Mouse (Mus musculus) gonadal fat pad, adult 2 months (tissue): Measurements from ENCODE around the gene Dnase1l2. TPM values are rescaled to one million over a fixed set of nuclear protein-coding genes. Genes with fewer than 3 reads are reported as not detected.
"Not testable (repeated sequence)": the region's sequence is repeated elsewhere in the genome, so short reads cannot be mapped to it uniquely, and the experiment has no call there.

Source experiments
- DNase-seq: peaks from one replicate; pipeline ENCODE4 v3.0.0-alpha.2; 2012; ENCODE audit warnings: low read depth
- polyA plus RNA-seq: library from polyadenylated mRNA; depleted of rRNA; stranded (reverse); fragments of >200 nt; gene quantifications from 2 replicates; pipeline ENCODE4 v1.2.3, GENCODE M21; 2012; rRNA removed

Gene Dnase1l2
- polyA plus RNA-seq, 1 experiment, result 82.9 TPM

DNA sequence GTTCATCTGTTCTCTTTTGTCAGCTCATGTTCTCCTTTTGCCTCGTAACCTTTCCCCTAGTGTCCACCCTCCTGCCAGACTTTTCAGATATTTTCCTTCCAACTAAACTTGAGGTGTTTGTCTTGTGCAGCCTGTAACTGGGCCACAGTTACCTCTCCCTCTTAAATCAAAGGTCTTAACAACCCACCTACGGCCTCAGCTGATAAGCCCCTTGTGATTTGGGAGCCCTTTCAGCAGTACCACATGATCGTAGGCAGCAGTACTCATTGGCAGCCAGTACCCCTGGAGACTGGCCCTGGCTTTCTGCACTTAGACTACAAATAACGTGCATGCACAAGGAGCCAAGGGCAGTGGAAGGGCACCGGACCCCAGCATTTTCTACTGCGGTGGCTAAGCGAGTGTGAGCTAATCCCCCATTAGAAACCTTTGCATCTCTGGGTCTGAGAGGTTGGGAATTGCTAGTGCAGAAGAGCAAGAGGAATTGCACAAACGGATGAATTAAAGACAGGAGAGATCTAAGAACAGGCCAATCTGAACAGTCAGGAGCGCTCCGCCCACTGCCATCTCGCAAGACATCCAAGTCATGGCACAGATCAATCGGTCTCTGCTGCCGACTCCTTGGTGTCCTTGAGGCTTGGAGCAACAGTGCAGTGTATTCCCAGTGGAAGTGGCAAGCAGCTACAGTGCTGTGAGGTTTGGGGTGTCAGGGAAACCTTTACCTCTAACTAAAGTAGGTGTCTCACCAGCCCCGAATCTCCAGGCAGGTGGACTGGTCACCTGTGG is 13.5 kb downstream of the Dnase1l2 start:
- no peak for DNase-seq

DNA sequence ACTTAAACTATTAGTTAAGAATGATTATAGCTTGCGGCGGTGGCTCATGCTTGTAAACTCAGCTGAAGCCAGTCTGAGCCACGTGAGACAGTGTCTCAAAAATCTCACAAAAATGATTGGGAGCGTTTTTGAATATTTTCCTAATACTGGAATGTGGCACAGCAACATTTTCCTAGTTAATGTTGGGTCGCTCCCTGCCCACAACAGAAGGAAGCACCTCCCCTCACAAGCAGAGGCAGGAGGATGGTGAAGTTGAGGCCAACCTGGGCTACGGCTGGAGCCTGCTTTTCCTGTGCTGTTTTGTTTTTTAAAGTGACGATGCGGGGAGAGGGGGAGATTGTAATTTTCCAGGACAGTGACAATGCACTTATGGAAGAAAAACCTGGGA is 15.7 kb downstream of the Dnase1l2 start:
- no peak for DNase-seq

DNA sequence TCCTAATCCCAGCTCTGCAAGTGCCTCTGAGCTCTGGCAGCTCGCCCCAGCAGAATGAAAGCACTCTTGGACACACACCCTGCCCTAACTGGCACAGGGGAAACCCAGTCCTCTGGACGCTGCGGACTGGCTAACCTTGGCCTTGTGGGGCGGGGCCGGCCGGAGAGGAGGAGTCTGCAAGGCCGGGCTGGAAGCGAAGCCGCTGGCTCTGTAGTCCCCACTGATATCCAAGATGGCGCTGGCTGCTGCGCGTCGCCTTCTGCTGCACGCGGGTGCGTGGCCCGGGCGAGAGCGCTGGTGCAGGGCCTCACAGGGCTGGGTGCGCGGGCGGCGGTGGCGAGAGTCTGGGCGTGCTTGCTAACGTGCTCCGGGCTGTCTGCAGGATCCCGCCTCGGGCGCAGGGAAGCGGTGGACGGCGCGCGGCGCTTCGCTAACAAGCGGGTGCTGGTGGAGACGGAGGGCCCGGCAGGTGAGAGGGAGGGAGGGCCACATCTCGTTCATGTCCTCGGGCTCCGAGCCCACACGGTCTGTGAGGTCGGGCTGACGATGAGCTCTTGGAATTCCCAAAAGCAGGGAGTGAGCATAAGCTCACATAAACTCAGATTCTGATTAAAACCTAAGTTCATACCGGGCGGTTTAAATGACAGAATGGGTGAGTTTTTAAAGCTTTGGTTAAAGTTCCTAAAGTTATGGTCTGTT is 16.3 kb downstream of the Dnase1l2 start, which contains the start of gene Eci1:
Gene Eci1, plus strand, starts transcription at position 171 of the 699 bp plus-strand sequence.
- DNase-seq, result no peak

DNA sequence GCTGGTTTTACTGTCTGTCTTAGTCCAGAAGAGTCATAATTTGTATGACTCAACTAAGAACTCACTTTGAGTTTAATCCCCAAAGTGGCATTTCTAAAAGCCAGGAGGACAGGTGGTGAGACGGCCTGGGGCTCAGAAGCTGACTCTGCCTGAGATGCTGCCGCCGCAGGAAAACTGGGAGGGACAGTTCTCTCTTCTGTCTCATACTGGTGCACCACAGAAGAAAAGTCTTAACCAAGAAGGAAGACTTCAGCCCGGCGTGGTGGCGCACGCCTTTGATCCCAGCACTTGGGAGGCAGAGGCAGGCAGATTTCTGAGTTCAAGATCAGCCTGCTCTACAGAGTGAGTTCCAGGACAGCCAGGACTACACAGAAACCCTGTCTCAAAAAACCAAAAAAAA is 17.0 kb downstream of the Dnase1l2 start:
- no peak for DNase-seq

DNA sequence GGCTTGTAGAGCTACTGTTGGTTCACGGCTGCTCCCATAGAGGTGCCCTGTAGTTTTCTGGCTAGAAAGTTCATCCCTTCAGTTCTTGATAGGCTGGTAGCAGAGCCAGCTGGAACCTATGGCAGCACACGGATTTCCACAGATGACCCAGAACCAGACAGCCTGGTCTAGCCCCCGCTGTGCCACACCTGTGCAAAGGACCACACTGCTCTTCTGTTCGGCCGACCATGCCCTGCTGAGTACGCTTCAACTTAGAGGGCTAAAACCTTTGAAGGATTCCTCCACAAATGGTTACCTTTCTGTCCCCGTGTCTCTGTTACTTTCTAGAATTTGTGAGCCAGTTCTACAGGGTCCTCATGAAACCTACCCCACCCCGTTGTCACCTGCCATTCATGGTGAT is 17.6 kb downstream of the Dnase1l2 start:
- not testable (repeated sequence) for DNase-seq

DNA sequence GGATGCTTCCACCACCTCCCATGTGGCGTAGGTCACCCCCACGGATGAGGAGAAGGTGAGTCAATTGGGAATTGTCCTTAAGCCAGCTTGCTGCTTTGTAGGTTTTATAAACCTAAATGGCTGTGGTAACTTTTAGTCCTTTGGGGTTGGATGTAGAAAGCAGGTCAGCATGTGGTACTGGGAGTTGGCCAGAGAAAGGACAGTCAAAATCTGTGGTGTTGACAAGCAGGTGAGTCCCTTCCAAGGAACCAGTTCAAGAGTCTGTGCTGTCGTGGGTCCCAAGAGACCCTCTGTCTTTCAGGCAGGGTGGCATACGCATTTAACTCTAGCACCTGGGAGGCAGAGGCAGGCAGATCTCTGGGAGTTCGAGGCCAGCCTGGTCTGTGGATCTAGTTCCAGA is 18.4 kb downstream of the Dnase1l2 start:
- DNase-seq, result no peak

DNA sequence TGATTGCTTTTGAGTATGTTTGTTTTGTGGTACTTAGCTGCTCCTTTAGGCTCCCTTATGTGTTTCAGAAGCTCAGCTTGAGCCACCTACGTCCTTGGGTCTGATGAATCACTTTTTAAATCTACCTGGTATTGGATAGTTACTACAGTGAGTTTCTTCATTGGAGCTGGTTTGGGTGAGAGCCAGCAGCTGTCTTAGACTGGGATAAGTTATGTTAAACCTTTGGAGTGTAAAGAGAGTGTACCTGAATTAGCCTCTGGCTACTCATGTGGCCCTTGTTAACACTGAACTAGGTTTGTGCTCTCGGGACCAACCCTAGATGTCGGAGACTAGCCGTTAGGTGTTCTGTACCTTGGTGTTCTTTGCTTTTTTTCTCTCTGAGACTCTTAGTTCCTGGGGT is 19.8 kb downstream of the Dnase1l2 start:
- DNase-seq, result no peak

DNA sequence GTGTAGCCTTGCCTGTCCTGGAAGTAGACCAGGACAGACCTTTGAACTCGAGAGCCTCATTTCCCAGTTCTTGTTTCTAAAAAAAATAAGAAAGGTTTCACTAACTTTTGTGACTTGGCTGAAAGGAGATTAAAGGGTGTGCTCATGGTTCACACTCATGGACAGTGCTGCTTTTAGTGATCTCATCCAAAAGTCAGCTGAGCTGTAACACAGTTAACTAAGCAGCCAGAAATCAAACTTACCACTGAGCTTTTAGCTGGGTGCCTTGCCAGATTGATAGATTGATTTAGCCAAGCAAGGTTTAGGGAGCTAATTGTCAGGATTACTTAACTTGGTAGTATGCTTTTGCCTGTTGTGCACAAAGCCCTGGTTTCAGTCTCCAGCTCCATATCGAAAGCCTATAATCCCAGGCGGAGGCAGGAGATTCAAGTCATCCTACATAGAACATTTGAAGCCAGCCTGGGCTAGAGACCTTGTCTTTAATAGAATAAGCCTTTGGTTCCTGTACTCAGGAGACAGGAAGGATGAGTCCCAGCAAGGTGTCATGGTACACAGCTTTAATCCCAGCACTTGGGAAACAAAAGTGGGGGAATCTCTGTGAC is 26.8 kb downstream of the Dnase1l2 start:
- DNase-seq, result peak; percentile 79

DNA sequence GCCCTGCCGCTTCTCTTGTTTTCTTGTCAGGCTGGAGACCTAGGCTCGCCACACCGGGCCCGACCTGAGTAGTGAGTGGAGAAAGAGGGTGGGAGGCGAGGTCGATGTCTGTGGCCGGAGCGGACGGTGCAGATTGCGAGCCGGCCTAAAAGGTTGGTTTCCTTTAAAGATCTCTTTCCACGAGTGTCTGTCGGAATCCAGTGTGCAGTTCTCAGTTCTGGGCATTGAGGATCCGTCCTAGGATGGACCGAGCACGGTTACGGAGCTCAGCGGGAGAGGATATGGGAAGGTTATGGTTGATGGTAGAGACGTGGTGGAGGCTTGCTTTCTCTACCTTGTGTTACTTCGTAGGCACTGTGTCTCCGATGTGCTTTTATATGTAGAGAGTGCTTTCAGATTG is 27.9 kb downstream of the Dnase1l2 start:
- DNase-seq, result no peak

DNA sequence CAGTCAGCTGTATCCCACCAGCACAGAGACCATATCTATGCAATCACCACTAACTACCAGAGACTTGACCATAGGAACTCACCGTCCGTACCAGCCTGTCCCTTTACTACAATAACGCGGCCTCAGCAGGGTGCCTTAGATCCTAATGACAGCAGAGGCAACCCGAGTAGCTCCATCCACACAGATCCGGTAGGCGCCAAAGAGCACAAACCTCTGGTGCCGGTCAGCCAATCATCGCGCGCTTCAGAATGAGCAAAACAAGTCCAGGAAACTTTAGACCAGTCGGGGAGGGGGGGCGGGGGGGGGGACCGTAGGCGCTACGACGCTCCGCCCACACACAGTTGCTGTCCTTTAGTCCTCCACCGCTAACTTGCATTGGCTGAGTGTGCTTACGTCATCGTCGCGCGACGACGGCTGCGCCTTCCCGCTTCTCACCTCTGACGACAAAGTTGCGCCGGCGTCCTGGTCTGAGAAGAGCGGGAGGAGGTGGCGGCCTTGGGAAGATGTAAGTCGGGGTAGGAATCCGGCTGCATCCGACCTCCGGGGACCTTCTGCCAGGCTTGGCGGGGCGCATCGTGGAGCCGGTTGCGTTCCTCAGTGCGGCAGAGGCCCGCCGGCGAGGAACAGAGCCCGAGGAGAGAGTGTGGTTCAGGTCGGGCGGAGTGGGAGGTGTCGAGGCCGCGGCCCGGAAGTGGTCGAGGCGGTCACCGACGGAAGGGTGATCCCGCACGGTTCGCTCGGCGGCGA is 28.5 kb downstream of the Dnase1l2 start, which contains the start of gene Rnps1:
Gene Rnps1, plus strand, starts transcription at position 336 of the 747 bp plus-strand sequence.
- DNase-seq, result peak; percentile 83

DNA sequence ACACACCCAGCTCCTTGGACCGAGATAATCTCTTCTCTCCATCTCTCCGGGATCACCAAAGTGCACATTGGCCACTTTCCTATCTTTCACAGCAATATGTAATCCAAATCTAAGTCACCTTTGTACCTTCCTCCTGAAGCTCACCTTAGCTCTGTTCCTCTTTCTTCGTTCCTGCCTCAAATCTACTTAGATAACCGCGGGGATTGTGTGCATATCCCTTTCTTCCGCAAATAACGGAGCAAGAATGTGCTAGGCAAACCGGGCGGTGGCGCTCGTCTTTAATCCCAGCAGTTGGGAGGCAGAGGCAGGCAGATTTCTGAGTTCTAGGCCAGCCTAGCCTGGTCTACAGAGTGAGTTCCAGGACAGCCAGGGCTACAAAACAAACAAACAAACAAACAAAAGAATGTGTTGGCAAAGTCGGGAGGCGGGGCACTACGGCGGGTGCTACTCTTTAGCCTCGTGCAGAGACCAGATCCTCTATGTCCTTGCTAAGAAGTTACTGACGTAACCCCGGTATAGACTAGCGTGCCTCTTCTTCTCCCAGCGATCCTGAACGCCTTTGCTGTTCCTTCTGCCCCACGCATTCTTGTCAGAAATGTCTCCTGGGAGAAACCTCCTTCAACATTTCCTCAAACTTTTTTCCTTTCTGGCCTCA is 29.2 kb downstream of the Dnase1l2 start:
- DNase-seq, result no peak

DNA sequence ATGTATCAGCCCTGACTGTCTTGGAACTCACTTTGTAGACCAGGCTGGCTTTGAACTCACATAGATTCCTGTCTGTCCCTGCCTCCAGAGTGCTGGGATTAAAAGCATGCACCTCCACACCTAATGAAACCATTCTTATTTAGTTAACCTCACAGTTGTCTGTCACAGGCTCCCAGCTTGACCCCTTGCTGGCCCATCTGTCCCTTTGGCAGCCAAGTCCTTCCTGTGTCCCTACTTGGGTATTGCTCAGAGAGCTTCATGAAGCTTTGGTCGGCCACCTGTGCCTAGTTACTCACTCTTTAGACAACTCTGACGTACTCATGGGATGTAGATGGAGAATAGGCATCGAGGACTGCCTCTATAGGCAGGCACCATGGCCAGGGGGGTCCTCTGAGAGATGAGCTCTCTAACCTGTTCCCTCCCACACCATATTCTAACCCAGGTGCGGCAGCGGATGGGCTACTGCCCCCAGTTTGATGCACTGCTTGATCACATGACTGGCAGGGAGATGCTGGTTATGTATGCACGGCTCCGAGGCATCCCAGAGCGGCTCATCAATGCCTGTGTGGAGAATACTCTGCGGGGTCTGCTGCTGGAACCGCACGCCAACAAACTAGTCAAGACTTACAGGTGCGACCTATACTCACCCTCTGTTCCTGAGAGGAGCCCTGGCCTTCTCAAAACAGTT is 35.6 kb downstream of the Dnase1l2 start:
- DNase-seq, result no peak

DNA sequence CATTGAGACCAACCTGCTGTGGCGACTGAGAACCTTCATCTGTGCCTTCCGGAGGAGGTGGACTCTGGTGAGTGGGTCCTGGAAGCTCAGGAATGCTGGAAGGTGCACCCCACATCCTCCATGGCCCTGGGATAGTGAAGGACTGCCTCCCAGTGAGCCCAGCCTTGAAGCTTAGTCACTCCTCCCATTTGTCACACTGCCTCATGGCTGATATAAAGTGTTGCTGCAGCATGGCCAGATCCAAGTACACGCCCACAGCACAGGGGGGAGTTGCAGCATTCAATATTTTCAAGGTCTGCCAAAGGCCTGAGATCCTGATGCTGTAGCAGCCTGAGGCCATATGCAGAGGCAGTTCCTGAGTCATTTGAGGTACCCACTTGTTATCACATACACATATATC is 40.5 kb downstream of the Dnase1l2 start:
- no peak for DNase-seq

DNA sequence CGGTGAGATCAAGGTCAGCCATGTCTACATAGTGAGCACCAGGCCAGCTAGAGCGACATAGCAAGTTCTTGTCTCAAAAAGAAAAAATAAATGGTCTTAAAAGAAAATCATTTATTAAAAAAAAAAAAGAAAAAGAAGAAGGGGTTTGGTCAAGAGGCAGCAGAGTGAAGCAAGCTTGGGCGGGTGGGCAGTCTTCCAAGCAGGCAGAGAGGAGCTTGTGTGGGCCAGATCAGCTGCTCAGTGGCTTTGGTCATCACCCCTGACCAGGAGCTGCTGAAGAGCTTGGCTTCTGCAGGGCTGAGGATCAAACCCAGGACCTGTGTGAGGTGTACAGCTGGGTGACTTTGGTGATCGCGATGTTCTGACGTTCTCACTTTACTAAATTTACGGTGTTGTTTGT is 48.4 kb downstream of the Dnase1l2 start:
- no peak for DNase-seq

DNA sequence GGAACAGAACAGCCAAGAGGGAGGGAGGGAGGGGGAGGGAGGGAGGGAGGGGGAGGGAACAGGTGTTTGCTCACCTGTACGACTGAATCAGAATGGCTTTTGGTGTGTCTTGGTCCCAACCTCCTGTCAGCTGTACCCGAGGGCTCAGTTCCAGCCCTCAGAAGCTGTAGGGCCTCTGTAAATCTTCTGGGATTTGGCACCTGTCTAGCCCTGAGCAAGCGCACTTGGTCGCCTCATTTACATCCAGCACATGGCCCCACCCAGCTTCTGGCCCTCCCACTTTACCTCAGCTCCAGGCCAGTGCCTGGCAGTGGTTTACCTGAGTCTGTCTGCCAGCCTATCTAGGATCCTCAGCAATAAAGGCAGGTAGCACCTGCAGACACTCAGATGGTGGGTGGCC is 49.4 kb downstream of the Dnase1l2 start:
- no peak for DNase-seq

DNA sequence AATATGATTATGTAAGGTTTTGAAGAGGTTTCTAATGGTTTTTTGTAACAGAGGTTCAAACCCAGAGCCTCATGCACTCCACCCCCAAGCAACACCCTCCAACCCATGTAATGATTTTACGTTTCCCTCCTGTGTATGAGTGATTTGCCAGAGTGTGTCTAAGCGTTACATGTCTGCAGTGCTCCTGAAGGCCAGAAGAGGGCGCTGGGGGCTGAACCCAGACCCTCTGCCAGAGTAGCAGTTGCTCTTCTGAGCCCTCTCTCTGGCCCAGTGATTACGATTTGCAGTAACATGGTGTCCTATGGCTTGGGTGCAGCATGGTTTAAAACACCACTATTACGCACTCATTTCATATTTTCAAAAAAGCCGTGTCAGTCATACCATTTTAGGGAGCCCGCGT is 51.8 kb downstream of the Dnase1l2 start:
- DNase-seq, result no peak

Other genes with a start within 250 kb of the Dnase1l2 start
- gene Tbc1d24, start 237.5 kb downstream of the Dnase1l2 start, polyA plus RNA-seq, result 12.8 and 13.1 TPM in 2 replicates
- gene Ntn3, start 233.6 kb downstream of the Dnase1l2 start, polyA plus RNA-seq, result 1.4 and 1.5 TPM in 2 replicates
- gene Tedc2, start 222.3 kb downstream of the Dnase1l2 start, polyA plus RNA-seq, result 7.1 and 8.9 TPM in 2 replicates
- 2.4 and 2.5 TPM in 2 replicates for gene Ccnf, start 191.6 kb downstream of the Dnase1l2 start, polyA plus RNA-seq
- 0.06 and 0.09 TPM in 2 replicates for gene Abca17, start 92.0 kb downstream of the Dnase1l2 start, polyA plus RNA-seq
- 78.6 and 87.5 TPM in 2 replicates for gene Abca3, start 91.2 kb downstream of the Dnase1l2 start, polyA plus RNA-seq
- gene Rnps1, start 28.5 kb downstream of the Dnase1l2 start, polyA plus RNA-seq, result 96.6 and 102 TPM in 2 replicates
- 119 and 137 TPM in 2 replicates for gene Eci1, start 16.5 kb downstream of the Dnase1l2 start, polyA plus RNA-seq
- 89.7 and 102 TPM in 2 replicates for gene E4f1, start 27.2 kb upstream of the Dnase1l2 start, polyA plus RNA-seq
- 100 and 123 TPM in 2 replicates for gene Pgp, start 27.3 kb upstream of the Dnase1l2 start, polyA plus RNA-seq
- 4.7 and 5.4 TPM in 2 replicates for gene Bricd5, start 30.8 kb upstream of the Dnase1l2 start, polyA plus RNA-seq
- 41.4 and 44.0 TPM in 2 replicates for gene Mlst8, start 36.0 kb upstream of the Dnase1l2 start, polyA plus RNA-seq
- 1.7 and 2.1 TPM in 2 replicates for gene Caskin1, start 45.5 kb upstream of the Dnase1l2 start, polyA plus RNA-seq
- gene Traf7, start 84.8 kb upstream of the Dnase1l2 start, polyA plus RNA-seq, result 169 and 195 TPM in 2 replicates
- 48.5 and 59.7 TPM in 2 replicates for gene Rab26, start 91.1 kb upstream of the Dnase1l2 start, polyA plus RNA-seq
- gene Pkd1, start 106.7 kb upstream of the Dnase1l2 start, polyA plus RNA-seq, result 70.0 and 75.7 TPM in 2 replicates
- gene Tsc2, start 189.5 kb upstream of the Dnase1l2 start, polyA plus RNA-seq, result 133 and 141 TPM in 2 replicates
- gene Nthl1, start 189.6 kb upstream of the Dnase1l2 start, polyA plus RNA-seq, result 15.2 and 16.4 TPM in 2 replicates
- 61.6 and 83.0 TPM in 2 replicates for gene Slc9a3r2, start 207.2 kb upstream of the Dnase1l2 start, polyA plus RNA-seq
- gene Npw, start 215.4 kb upstream of the Dnase1l2 start, polyA plus RNA-seq, result not detected in 2 replicates
- 51.3 and 56.6 TPM in 2 replicates for gene Zfp598, start 226.6 kb upstream of the Dnase1l2 start, polyA plus RNA-seq
- 0.18 and 0.23 TPM in 2 replicates for gene Syngr3, start 246.8 kb upstream of the Dnase1l2 start, polyA plus RNA-seq